Mouse (Mus musculus): ENCODE measurements around the gene Cep55.

Gene Cep55

GRCm38 (mm10) chr19:38043281-38043981 is 11.4 kb upstream of the Cep55 start, which contains the start of gene Myof:
Myof (minus strand) TSS chr19:38043577.
- no peak for DNase-seq (ENCODE audit: low spot score in 2 of 2)

- no peak for DNase-seq (ENCODE audit: low spot score in 2 of 2)
Observed at GRCm38 (mm10) chr19:38045198-38045597, 9.6 kb upstream of the Cep55 start.

- no peak for DNase-seq (ENCODE audit: low spot score in 2 of 2)
Observed at GRCm38 (mm10) chr19:38049686-38050085, 5.1 kb upstream of the Cep55 start.

- no peak for DNase-seq (ENCODE audit: low spot score in 2 of 2)
Observed at GRCm38 (mm10) chr19:38053227-38054041, 1.4 kb upstream of the Cep55 start.

DNA sequence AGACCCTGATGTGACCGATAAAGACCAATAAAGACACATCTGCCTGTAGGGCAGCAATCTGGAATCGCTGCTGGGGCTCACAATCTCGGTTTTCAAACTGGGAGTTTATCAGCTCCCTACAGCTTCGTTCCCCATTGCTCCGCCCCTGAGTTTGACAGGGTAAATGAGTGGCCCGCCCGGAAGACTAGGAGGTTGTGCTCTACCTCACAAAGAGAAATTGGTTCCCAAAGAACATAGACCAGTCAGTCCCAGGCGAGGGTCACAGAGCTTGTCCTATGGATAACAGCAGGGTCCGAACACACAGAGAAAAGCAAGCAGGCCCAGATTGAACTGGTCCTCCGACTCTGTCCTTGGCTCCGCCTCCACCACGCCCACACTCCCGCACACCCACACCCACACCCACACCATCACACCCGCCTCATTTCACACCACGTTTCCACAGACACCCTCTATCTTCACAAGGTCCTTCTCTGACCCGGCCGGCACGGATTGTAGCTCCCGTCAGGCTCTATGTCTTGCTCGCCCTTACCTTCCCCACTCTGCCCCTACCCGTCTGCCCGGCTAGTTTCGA is 577 bp upstream of the Cep55 start:
- peak; percentile 62 to 72 for DNase-seq (ENCODE audit: low spot score in 2 of 2)

DNA sequence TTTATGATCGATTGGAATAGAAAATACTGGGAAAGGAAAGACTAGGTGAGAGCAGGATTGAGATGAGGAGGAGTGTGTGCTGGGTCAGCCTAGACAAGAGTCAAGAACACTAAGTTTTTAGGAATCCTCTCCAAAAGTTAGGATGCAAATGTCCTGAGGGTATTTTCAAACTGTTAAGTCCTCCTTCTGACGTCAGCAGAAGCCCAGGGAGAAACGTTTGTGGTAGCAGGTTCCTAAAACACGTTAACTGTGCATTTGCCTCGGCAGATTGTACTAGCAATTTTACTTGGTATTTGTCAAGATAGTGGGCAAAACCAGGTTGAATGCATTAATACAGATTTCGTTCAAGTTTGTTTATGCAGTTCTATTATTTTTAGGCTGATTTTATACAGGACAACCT is 987 bp downstream of the Cep55 start:
- no peak for DNase-seq (ENCODE audit: low spot score in 2 of 2)

- no peak for DNase-seq (ENCODE audit: low spot score in 2 of 2)
Observed at GRCm38 (mm10) chr19:38056276-38056675, 1.5 kb downstream of the Cep55 start.

- DNase-seq (ENCODE audit: low spot score in 2 of 2) = no peak
Observed at GRCm38 (mm10) chr19:38056931-38057330, 2.1 kb downstream of the Cep55 start.

DNA sequence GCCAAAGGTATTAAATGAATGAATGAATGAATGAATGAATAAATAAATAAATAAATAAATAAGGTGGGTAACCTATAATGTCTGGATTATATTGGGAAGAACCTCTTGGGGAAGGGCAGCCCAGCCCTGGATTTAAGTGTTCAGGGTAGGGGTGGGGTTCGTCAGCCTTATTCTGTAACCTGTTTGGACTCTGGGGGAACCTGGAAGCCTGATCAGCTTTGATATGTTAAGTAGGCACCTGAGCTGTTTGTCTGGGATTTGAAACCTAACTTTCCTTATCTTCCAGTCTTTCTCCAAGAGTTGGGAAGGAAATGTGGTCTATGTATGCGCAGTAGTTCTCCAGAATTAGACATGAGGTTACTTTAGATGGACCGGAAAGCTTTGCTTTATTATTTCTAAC is 8.4 kb downstream of the Cep55 start:
- DNase-seq (ENCODE audit: low spot score in 2 of 2) = no peak

DNA sequence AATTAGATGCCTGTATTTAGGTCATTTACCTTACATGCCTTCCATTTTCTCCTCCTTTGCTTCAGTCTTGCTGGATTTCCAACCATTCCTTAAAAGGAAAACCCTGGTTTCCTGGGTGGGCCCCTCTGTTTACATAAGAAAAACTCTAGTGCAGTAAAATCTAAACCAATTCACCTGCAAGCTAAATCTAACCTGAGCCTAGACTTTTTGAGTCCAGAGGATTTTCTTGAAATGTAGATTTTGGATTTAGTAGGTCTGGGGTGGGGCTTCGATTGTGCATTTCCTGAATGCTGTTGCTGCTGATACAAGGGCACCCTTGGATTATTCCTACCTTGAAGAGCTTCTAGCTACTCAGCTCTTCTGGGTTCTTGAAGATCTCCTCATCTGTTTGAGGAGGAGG is 9.2 kb downstream of the Cep55 start:
- no peak for DNase-seq (ENCODE audit: low spot score in 2 of 2)

DNA sequence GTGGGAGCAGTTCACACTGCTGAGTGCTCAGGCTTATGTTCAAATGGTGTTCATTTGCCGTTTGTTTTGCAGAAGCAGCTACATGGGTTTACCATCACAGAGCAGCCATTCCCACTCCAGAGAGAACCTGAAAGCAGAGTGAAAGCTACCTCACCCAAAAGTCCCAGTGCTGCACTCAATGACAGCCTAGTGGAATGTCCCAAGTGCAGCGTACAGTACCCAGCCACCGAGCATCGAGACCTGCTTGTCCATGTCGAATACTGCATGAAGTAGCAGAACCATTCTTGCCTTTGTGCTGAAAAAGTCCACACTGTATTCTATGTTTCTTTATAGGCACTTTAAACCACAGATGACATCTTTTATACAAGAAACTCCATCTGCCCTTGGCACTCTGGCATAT is 18.4 kb downstream of the Cep55 start:
- no peak for DNase-seq (ENCODE audit: low spot score in 2 of 2)

DNA sequence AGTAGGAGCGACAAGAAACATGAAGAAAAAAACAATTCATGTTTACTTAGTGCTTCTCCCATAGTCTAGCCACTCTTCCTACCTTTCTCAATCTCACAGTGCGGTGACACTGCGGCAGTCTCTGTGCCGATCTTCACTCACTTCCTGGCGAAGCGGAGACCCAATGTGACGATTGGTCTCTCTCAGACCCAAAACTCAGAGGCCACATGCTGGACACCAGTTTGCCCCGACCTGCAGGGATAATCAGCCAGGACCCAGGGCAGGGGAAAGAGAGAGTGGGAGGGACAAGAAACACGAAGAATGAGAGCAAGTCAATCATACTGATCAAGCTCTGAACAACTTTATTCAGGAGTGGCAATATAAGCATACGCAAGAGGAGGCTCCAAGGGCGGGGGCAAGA is 20.2 kb downstream of the Cep55 start:
- DNase-seq (ENCODE audit: low spot score in 2 of 2) = no peak

DNA sequence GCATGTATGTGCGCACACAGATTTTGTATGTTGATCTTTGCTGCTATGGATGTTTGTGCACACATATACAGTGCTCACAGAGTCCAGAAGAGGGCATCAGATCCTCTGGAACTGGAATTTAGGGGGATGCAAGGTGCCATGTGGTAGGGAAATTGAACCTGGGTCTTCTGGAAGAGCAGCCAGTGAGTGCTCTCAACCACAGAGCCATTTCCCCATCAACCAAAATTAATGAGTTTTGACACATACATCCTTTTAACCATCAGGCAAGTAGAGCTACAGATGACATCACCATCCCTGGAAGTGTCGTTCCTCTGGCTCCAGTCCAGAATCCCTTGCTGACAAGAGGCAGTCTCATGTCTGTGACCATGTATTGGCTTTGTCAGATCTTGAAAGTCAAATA is 21.4 kb downstream of the Cep55 start:
- no peak for DNase-seq (ENCODE audit: low spot score in 2 of 2)

- DNase-seq (ENCODE audit: low spot score in 2 of 2) = no peak
Observed at GRCm38 (mm10) chr19:38077851-38078540, 23.2 kb downstream of the Cep55 start.

GRCm38 (mm10) chr19:38081361-38081760 is 26.6 kb downstream of the Cep55 start:
- DNase-seq (ENCODE audit: low spot score in 2 of 2) = no peak

- DNase-seq (ENCODE audit: low spot score in 2 of 2) = no peak
Observed at GRCm38 (mm10) chr19:38082931-38083525, 28.2 kb downstream of the Cep55 start.

DNA sequence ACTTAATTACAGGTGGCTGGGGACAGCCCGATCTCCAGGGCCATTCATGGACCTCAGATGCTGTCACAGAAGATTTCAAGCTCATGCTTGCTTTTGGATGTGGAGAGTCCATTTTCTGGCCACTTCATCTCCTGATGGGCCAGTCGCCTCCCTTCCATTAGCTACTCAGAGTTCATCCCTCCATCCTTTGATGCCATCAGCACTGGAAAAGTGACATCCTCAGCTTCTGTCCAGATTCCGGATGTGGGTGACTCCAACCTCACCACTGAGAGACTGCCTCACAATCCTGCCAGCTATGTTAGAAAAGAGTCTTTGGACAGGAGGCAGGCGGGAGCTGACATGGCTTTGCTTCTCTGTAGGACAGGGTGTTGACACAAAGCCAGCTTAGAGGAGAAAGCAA is 31.0 kb downstream of the Cep55 start:
- DNase-seq (ENCODE audit: low spot score in 2 of 2) = no peak

DNA sequence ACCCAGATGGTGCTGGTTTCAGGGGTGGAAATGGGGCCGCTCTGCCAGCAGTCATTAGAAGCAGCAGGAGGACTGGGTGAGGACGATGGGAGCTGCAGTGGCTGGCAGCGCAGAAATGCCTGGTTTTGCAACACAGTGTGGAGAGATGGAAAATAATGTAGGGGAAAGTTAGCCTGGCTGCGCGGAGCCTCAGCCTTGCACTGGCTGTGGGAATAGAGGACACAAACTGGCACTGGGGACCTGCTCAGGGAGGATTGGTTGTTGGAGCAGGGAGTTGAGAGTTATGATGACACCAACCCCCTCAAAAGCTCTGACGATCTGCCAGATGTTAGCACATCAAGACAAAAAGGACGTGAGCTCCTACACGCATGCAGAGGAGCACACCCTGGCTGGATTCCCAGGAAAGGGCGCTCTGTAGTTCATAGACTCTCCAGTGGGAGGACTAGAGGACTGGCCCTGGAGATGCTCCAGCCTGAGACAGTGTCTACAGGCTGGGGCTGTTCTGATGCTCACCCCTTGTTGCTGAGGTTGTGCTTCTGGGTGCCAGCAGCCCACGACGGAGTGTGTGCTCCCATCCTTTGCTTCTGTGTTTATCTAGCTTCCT is 32.2 kb downstream of the Cep55 start:
- DNase-seq (ENCODE audit: low spot score in 2 of 2) = no peak

GRCm38 (mm10) chr19:38089358-38089757 is 34.5 kb downstream of the Cep55 start:
- DNase-seq (ENCODE audit: low spot score in 2 of 2) = no peak

DNA sequence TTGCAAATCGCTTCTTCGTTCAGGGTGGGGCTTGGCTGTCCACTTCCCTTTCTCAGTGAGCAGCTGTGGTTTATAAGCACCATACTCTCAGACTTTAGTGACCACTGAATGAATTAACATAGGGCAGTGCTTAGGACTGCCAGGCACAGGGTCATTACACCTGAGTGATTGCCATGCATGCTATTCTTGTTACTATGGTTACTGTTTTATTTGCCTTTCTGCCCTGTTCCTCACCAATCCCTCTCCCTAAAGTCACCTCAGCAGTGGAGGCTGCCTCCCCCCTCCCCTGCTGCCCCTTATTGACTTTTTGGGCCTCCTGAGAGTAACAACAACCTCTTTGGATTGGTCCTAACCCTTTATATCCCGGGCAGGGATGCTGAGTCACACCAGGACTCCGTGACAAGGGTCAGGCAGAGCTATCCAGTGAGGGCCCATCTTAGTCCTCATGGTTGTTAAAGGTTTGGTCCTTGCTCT is 36.7 kb downstream of the Cep55 start:
- DNase-seq (ENCODE audit: low spot score in 2 of 2) = no peak

GRCm38 (mm10) chr19:38096231-38096630 is 41.4 kb downstream of the Cep55 start:
- DNase-seq (ENCODE audit: low spot score in 2 of 2) = no peak
